Mouse (Mus musculus): ENCODE results near the gene Cyth3. TPM values are rescaled to one million over a fixed set of nuclear protein-coding genes. Genes with fewer than 3 reads are reported as not detected.

Gene Cyth3
- polyA plus RNA-seq, 1 experiment from 2014 or later = 42.4 TPM

GRCm38 (mm10) chr5:143618585-143618984 is 3.7 kb upstream of the Cyth3 start:
- Histone ChIP-seq H3K36me3 (no peaks in the 10 kb centered on the region), H3K27ac (replicated peaks) (no peak overlapping the region), H3K9ac (no peak overlapping the region), H3K4me3 (no peak overlapping the region), H3K9me3 (no peaks in the 10 kb centered on the region), H3K4me1 (replicated peaks) (peaks cover 16% of the 10 kb centered on the region), H3K27me3 (no peaks in the 10 kb centered on the region), H3K4me2 (no peak overlapping the region)
- WGBS = 68% methylated on average over 7 of the region's 7 CpGs
- ATAC-seq (ENCODE audit: low FRiP score, low read depth) = no peak

GRCm38 (mm10) chr5:143620196-143620595 is 2.1 kb upstream of the Cyth3 start:
- Histone ChIP-seq H3K27ac (replicated peaks) (no peak overlapping the region), H3K9me3 (no peaks in the 10 kb centered on the region), H3K9ac (no peak overlapping the region), H3K4me3 (no peak overlapping the region), H3K4me2 (no peak overlapping the region), H3K36me3 (no peaks in the 10 kb centered on the region), H3K4me1 (replicated peaks) (peaks cover 22% of the 10 kb centered on the region), H3K27me3 (no peaks in the 10 kb centered on the region)
- WGBS = 29% methylated on average over 1 of the region's 1 CpGs
- ATAC-seq (ENCODE audit: low FRiP score, low read depth) = no peak

GRCm38 (mm10) chr5:143620941-143621340 is 1.3 kb upstream of the Cyth3 start:
- peak overlapping the region; percentile 9; the same call in 1 of the 2 replicates for H3K4me2 ChIP-seq
- 28% methylated on average over 13 of the region's 13 CpGs for WGBS
- no peak for ATAC-seq (ENCODE audit: low FRiP score, low read depth)
- peaks cover 25% of the 10 kb centered on the region for H3K4me1 ChIP-seq (replicated peaks)
- H3K27ac ChIP-seq (replicated peaks) = no peak overlapping the region
- no peaks in the 10 kb centered on the region for H3K27me3 ChIP-seq
- no peak overlapping the region for H3K9ac ChIP-seq
- no peaks in the 10 kb centered on the region for H3K9me3 ChIP-seq
- no peak overlapping the region for H3K4me3 ChIP-seq
- no peaks in the 10 kb centered on the region for H3K36me3 ChIP-seq

- ATAC-seq (ENCODE audit: low FRiP score, low read depth) = peak; percentile 80
- WGBS = 1% methylated on average over 48 of the region's 48 CpGs
Observed at GRCm38 (mm10) chr5:143622623-143623150, 440 bp downstream of the Cyth3 start.

GRCm38 (mm10) chr5:143623356-143624295 is 1.4 kb downstream of the Cyth3 start:
- H3K4me2 ChIP-seq = peak overlapping the region; percentile 93
- H3K36me3 ChIP-seq = no peaks in the 10 kb centered on the region
- ATAC-seq (ENCODE audit: low FRiP score, low read depth) = no peak
- H3K27me3 ChIP-seq = no peaks in the 10 kb centered on the region
- H3K9me3 ChIP-seq = no peaks in the 10 kb centered on the region
- WGBS = 41% methylated on average over 19 of the region's 19 CpGs
- H3K27ac ChIP-seq (replicated peaks) = no peak overlapping the region
- H3K4me3 ChIP-seq = peak overlapping the region; percentile 98
- peak overlapping the region; percentile 87 for H3K9ac ChIP-seq
- H3K4me1 ChIP-seq (replicated peaks) = peaks cover 29% of the 10 kb centered on the region

More at GRCm38 (mm10) chr5:143622623-143623150, 440 bp downstream of the Cyth3 start:
- no peaks in the 10 kb centered on the region for H3K27me3 ChIP-seq
- H3K36me3 ChIP-seq = no peaks in the 10 kb centered on the region
- no peaks in the 10 kb centered on the region for H3K9me3 ChIP-seq
- peak overlapping the region; percentile 93 for H3K4me2 ChIP-seq
- peak overlapping the region; percentile 87 for H3K9ac ChIP-seq
- H3K27ac ChIP-seq (replicated peaks) = peak overlapping the region; percentile 85
- peak overlapping the region; percentile 98 for H3K4me3 ChIP-seq
- peaks cover 29% of the 10 kb centered on the region for H3K4me1 ChIP-seq (replicated peaks)

GRCm38 (mm10) chr5:143624449-143624848 is 2.2 kb downstream of the Cyth3 start:
- WGBS = 77% methylated on average over 3 of the region's 3 CpGs
- H3K9ac ChIP-seq = no peak overlapping the region

GRCm38 (mm10) chr5:143625497-143625896 is 3.2 kb downstream of the Cyth3 start:
- Histone ChIP-seq H3K9ac (no peak overlapping the region), H3K4me3 (no peak overlapping the region), H3K4me1 (replicated peaks) (peaks cover 29% of the 10 kb centered on the region), H3K9me3 (no peaks in the 10 kb centered on the region), H3K4me2 (no peak overlapping the region), H3K36me3 (no peaks in the 10 kb centered on the region), H3K27me3 (no peaks in the 10 kb centered on the region), H3K27ac (replicated peaks) (no peak overlapping the region)
- WGBS = 86% methylated on average over 12 of the region's 12 CpGs
- ATAC-seq (ENCODE audit: low FRiP score, low read depth) = no peak

More at GRCm38 (mm10) chr5:143624449-143624848, 2.2 kb downstream of the Cyth3 start:
- no peak overlapping the region for H3K4me3 ChIP-seq
- ATAC-seq (ENCODE audit: low FRiP score, low read depth) = no peak
- H3K9me3 ChIP-seq = no peaks in the 10 kb centered on the region
- H3K36me3 ChIP-seq = no peaks in the 10 kb centered on the region
- H3K27ac ChIP-seq (replicated peaks) = no peak overlapping the region
- no peaks in the 10 kb centered on the region for H3K27me3 ChIP-seq
- peaks cover 29% of the 10 kb centered on the region for H3K4me1 ChIP-seq (replicated peaks)
- peak overlapping the region; percentile 93; the same call in 1 of the 2 replicates for H3K4me2 ChIP-seq

GRCm38 (mm10) chr5:143625940-143626588 is 3.8 kb downstream of the Cyth3 start:
- no peak for ATAC-seq (ENCODE audit: low FRiP score, low read depth)
- Histone ChIP-seq H3K27ac (replicated peaks) (no peak overlapping the region), H3K4me3 (no peak overlapping the region), H3K36me3 (no peaks in the 10 kb centered on the region), H3K27me3 (no peaks in the 10 kb centered on the region), H3K4me2 (no peak overlapping the region), H3K9me3 (no peaks in the 10 kb centered on the region), H3K9ac (no peak overlapping the region), H3K4me1 (replicated peaks) (peaks cover 23% of the 10 kb centered on the region)
- WGBS = 61% methylated on average over 11 of the region's 11 CpGs

GRCm38 (mm10) chr5:143627507-143627906 is 5.3 kb downstream of the Cyth3 start:
- H3K27me3 ChIP-seq = no peaks in the 10 kb centered on the region

GRCm38 (mm10) chr5:143627926-143628325 is 5.7 kb downstream of the Cyth3 start:
- Histone ChIP-seq H3K4me3 (no peak overlapping the region), H3K4me1 (replicated peaks) (peaks cover 25% of the 10 kb centered on the region), H3K9me3 (no peaks in the 10 kb centered on the region), H3K4me2 (no peak overlapping the region), H3K27me3 (no peaks in the 10 kb centered on the region), H3K27ac (replicated peaks) (no peak overlapping the region), H3K36me3 (no peaks in the 10 kb centered on the region), H3K9ac (no peak overlapping the region)
- WGBS = 100% methylated on average over 1 of the region's 1 CpGs
- no peak for ATAC-seq (ENCODE audit: low FRiP score, low read depth)

More at GRCm38 (mm10) chr5:143627507-143627906, 5.3 kb downstream of the Cyth3 start:
- Histone ChIP-seq H3K4me3 (no peak overlapping the region), H3K9ac (no peak overlapping the region), H3K36me3 (no peaks in the 10 kb centered on the region), H3K4me1 (replicated peaks) (peaks cover 24% of the 10 kb centered on the region), H3K27ac (replicated peaks) (no peak overlapping the region), H3K9me3 (no peaks in the 10 kb centered on the region), H3K4me2 (no peak overlapping the region)
- ATAC-seq (ENCODE audit: low FRiP score, low read depth) = no peak
- WGBS = 97% methylated on average over 6 of the region's 6 CpGs

GRCm38 (mm10) chr5:143629686-143630085 is 7.4 kb downstream of the Cyth3 start:
- peaks cover 25% of the 10 kb centered on the region for H3K4me1 ChIP-seq (replicated peaks)
- H3K4me3 ChIP-seq = no peak overlapping the region
- H3K27me3 ChIP-seq = no peaks in the 10 kb centered on the region
- WGBS = 95% methylated on average over 8 of the region's 8 CpGs
- no peak overlapping the region for H3K9ac ChIP-seq
- H3K4me2 ChIP-seq = no peak overlapping the region
- H3K27ac ChIP-seq (replicated peaks) = no peak overlapping the region
- no peak for ATAC-seq (ENCODE audit: low FRiP score, low read depth)
- no peaks in the 10 kb centered on the region for H3K36me3 ChIP-seq
- H3K9me3 ChIP-seq = no peaks in the 10 kb centered on the region

- Histone ChIP-seq H3K36me3 (no peaks in the 10 kb centered on the region), H3K9me3 (no peaks in the 10 kb centered on the region), H3K27me3 (no peaks in the 10 kb centered on the region), H3K4me3 (no peak overlapping the region), H3K27ac (replicated peaks) (no peak overlapping the region), H3K4me1 (replicated peaks) (peaks cover 25% of the 10 kb centered on the region), H3K4me2 (no peak overlapping the region), H3K9ac (no peak overlapping the region)
- ATAC-seq (ENCODE audit: low FRiP score, low read depth) = no peak
- WGBS = over 99% methylated on average over 3 of the region's 3 CpGs
Observed at GRCm38 (mm10) chr5:143630214-143630613, 8.0 kb downstream of the Cyth3 start.
